Mouse (Mus musculus): ENCODE data around the gene Nom1.

DNA sequence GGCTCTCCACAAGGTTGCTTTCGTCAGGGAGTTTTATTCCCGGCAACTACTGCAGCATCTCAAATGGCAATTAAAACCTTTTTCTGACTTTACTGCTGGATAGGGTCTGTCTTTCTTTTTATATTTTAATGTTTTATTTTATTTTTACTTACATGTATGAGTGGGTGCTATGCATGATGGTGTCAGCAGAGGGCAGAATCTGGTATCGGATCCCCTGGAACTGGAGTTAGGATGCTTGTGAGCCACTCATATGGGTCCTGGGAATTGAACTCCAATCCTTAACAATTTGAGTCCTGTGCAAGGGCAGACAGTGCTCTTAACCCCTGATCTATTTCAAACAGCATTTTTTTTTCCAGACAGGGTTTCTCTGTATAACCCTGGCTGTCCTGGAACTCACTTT lies 21.4 kb upstream of the Nom1 start:
- TF ChIP-seq CTCF (IDR thresholded peaks at IDR 0.05; ENCODE audit: low read depth, low read length) (no peak), GATA1 (IDR thresholded peaks at IDR 0.05; ENCODE audit: borderline replicate concordance, low read length) (no peak), TAL1 (conservative IDR thresholded peaks at IDR 0.05; ENCODE audit: low read depth, low read length) (no peak), POLR2AphosphoS5 (IDR thresholded peaks at IDR 0.05; ENCODE audit: insufficient replicate concordance, low read depth, low read length) (no peak)
